Mouse (Mus musculus) liver, adult 2 months (tissue): ENCODE data around the gene Llph.

ENCODE experiments used
- CTCF ChIP-seq: fragments of 200-500 bp; IDR thresholded peaks from 2 replicates; pipeline ENCODE4 v1.5.1; 2011; ENCODE audit warnings: low read depth, low read length, control low read depth
- POLR2A ChIP-seq: fragments of 200-500 bp; IDR thresholded peaks from 2 replicates; pipeline ENCODE4 v1.6.1; 2011; ENCODE audit warnings: low read length, control low read depth; ENCODE audit not compliant: insufficient read depth; ENCODE audit errors: extremely low read depth

DNA sequence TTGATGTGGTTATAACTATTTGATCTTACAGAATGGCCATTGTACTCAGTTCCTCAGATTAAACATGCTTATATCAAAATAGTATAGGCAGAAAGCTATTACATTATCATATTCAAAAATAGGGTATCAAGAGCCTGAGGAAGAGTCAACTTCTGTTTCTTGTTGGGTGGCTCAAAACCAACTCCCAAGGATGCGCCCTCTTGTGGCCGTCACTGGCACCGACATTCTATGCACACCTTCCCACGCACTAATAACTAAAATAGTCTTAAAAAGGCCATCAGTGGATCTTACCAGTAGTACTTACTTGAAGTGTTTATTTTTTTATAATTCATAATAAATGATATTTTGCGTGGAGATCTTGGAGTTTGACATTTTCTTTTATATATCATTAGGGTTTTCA is 4.8 kb downstream of the Llph start:
- TF ChIP-seq POLR2A (no peak), CTCF (peak; percentile 89)
